11 mouse cellular contexts compared by ENCODE assay signal in the genomic region with DNA sequence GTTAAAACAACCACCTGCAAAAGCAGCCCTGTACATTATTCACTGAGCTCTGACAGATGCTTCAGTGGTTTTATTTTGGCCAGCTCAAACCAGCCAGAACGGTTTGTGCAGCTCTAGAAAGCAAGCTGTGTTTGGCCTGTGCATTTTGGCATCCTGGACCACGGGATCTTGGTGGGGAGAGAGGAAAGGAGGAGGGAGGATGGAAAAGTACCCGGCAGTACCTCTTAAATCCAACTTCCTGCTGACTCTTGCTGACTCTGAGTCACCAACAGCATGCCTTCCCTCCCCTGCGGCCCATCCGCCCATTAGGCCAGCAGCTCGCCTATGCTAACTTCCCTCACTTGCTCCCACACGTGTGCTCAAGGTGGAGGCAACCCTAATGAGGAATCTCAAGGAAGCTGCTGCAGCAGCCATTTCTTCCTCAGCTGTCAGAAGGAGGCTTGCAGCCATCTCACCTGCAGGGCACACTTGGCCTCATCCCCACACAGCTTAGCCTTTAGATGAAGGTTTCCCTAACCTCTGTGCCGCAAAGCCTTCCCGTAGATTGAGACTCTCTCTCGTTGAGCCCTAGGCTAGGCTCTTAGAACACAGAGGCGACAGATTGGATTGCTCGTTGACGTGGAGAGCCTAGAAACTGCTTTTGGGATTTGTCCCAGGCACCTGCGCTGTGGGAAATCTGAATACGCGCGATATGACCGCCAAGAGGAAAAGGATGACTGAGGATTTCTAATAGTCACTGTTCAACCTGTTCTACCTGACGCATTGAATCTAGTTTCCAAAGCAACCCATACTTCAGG.
DNase-seq lines count a peak whose midpoint lies in the region; ATAC-seq and TF ChIP-seq lines count a peak whose summit lies in the region.
"Had no signal": no experiment of that assay in that cellular context is flagged by ENCODE, and none has a peak within 500 bp of the region (broad histone marks: within the 10 kb centered on the region; RNA-seq: fewer than 3 reads in every experiment).

No protein-coding gene starts in this region.

- DNase-seq in layer of hippocampus, adult 9-11 months: peak; percentile 8
- DNase-seq in layer of hippocampus, postnatal 36 days: no peak
- DNase-seq in Patski (ENCODE audit: low read depth, low spot score): peak; percentile 75
- DNase-seq in cerebellum, adult 11-12 months: peak; percentile 62
- peak; percentile 65 for DNase-seq in fibroblast of lung, adult 2 months (ENCODE audit: low read depth)
- DNase-seq in thymus, postnatal 36 days: no peak
- DNase-seq in heart, postnatal 25 days (ENCODE audit: low spot score): no peak
- DNase-seq: thymus, adult 2 months had no signal

- in situ Hi-C loops in Patski (cut with MboI; ENCODE audit: low pct_unique_long_range_greater_than_20kb): no loop called here

- peak; percentile 99 for ATAC-seq in Patski
- ATAC-seq: hindbrain, embryonic 16.5 days had no signal

- CTCF ChIA-PET in Patski (lab: Charles Lee): no interaction called here

- H3K27me3 ChIP-seq in Patski: no peaks in the 10 kb centered on the region
- H3K27me3 ChIP-seq: embryonic facial prominence, embryonic 13.5 days; megakaryocyte, embryonic 14.5 days had no signal

- intact Hi-C loops in heart, postnatal 25 days (cut with DNase I): no loop called here

- no peak for TF ChIP-seq CTCF in Patski (IDR thresholded peaks at IDR 0.05)

- POLR2A ChIA-PET in Patski (lab: Charles Lee): no interaction called here

Comparison
In these comparisons a context has a peak if more than half of its experiments do, and no peak if none do; other contexts are left out.
1. DNase-seq: peak in layer of hippocampus, adult 9-11 months (single experiment), Patski (single experiment), cerebellum, adult 11-12 months (single experiment) and fibroblast of lung, adult 2 months (single experiment); none in layer of hippocampus, postnatal 36 days (0 of 2), thymus, postnatal 36 days (0 of 2) and heart, postnatal 25 days (single experiment).